Mouse (Mus musculus) lung, embryonic 15.5 days (tissue): ENCODE data around the gene Cdk17. TPM values are rescaled to one million over a fixed set of nuclear protein-coding genes. Genes with fewer than 3 reads are reported as not detected.

Experiments used
- ATAC-seq: fragments of 200-750 bp; cut with Nextera tagmentation; 2 replicates; pipeline ENCODE4 v1.8.0; 2017; ENCODE audit warnings: moderate number of reproducible peaks, borderline replicate concordance; ENCODE audit not compliant: low FRiP score, low TSS enrichment; ENCODE audit errors: extremely low read depth
- H3K27ac ChIP-seq: fragments of 300-500 bp; sonication (generic); 2 replicates; pipeline ENCODE4 v1.5.1; 2015; ENCODE audit warnings: moderate library complexity, mild to moderate bottlenecking, inconsistent platforms
- H3K27me3 ChIP-seq: fragments of 300-500 bp; sonication (generic); 2 replicates; pipeline ENCODE4 v1.6.1; 2015; ENCODE audit warnings: inconsistent platforms
- H3K36me3 ChIP-seq: fragments of 300-500 bp; sonication (generic); 2 replicates; pipeline ENCODE4 v1.6.1; 2015; ENCODE audit warnings: inconsistent platforms
- H3K4me1 ChIP-seq: fragments of 300-500 bp; sonication (generic); 2 replicates; pipeline ENCODE4 v1.6.1; 2015; ENCODE audit warnings: inconsistent platforms
- H3K4me2 ChIP-seq: fragments of 300-500 bp; sonication (generic); 2 replicates; pipeline ENCODE4 v1.6.1; 2015; ENCODE audit warnings: inconsistent platforms, mild to moderate bottlenecking, moderate library complexity
- H3K4me3 ChIP-seq: fragments of 300-500 bp; sonication (generic); 2 replicates; pipeline ENCODE4 v1.5.1; 2015; ENCODE audit warnings: mild to moderate bottlenecking, inconsistent platforms
- H3K9ac ChIP-seq: fragments of 300-500 bp; sonication (generic); 2 replicates; pipeline ENCODE4 v1.6.1; 2015; ENCODE audit warnings: inconsistent platforms
- H3K9me3 ChIP-seq: fragments of 300-500 bp; sonication (generic); 2 replicates; pipeline ENCODE4 v1.6.1; 2016; ENCODE audit warnings: inconsistent platforms
- WGBS: fragments of 180-500 bp; shearing (Covaris S2); methylation state at CpG from one replicate; pipeline ENCODE4 v1.1.7; 2015; 5-methylcytosine and 5-hydroxymethylcytosine counted together
- polyA plus RNA-seq: library from polyadenylated mRNA; unstranded; fragments of >200 nt; fragmentation: Nextera tagmentation; extraction: Ambion mirVana; gene quantifications from 2 replicates; pipeline ENCODE4 v1.2.1, GENCODE M21; 2015

Cdk17 gene
- polyA plus RNA-seq, 1 experiment from 2014 or later: 18.2 TPM

GRCm38 (mm10) chr10:93259826-93260225, 99.2 kb downstream of the Cdk17 start:
- no peak for ATAC-seq
- Histone ChIP-seq H3K9me3 (no peaks in the 10 kb centered on the region), H3K36me3 (peaks cover 11% of the 10 kb centered on the region)

GRCm38 (mm10) chr10:93261132-93261980, 100.7 kb downstream of the Cdk17 start:
- peak; percentile 13; the same call in 1 of the 2 replicates for ATAC-seq
- H3K27ac ChIP-seq: peak overlapping the region; percentile 45

More at GRCm38 (mm10) chr10:93259826-93260225, 99.2 kb downstream of the Cdk17 start:
- Histone ChIP-seq H3K4me1 (peaks cover 32% of the 10 kb centered on the region), H3K27ac (no peak overlapping the region), H3K4me2 (no peak overlapping the region), H3K9ac (no peak overlapping the region), H3K4me3 (no peak overlapping the region), H3K27me3 (no peaks in the 10 kb centered on the region)
- WGBS: 62% methylated on average over 5 of the region's 5 CpGs

GRCm38 (mm10) chr10:93261981-93262499, 101.4 kb downstream of the Cdk17 start:
- H3K9me3 ChIP-seq: no peaks in the 10 kb centered on the region
- peaks cover 16% of the 10 kb centered on the region for H3K36me3 ChIP-seq
- H3K9ac ChIP-seq: no peak overlapping the region
- WGBS: 21% methylated on average over 15 of the region's 15 CpGs
- H3K4me3 ChIP-seq: peak overlapping the region; percentile 6; the same call in 1 of the 2 replicates
- H3K27ac ChIP-seq: peak overlapping the region; percentile 45
- ATAC-seq: peak; percentile 73
- peak overlapping the region; percentile 28 for H3K4me2 ChIP-seq
- peaks cover 31% of the 10 kb centered on the region for H3K4me1 ChIP-seq
- no peaks in the 10 kb centered on the region for H3K27me3 ChIP-seq

More at GRCm38 (mm10) chr10:93261132-93261980, 100.7 kb downstream of the Cdk17 start:
- Histone ChIP-seq H3K36me3 (peaks cover 16% of the 10 kb centered on the region), H3K4me2 (peak overlapping the region; percentile 28), H3K4me3 (peak overlapping the region; percentile 6; the same call in 1 of the 2 replicates), H3K4me1 (peaks cover 31% of the 10 kb centered on the region), H3K9ac (no peak overlapping the region), H3K9me3 (no peaks in the 10 kb centered on the region), H3K27me3 (no peaks in the 10 kb centered on the region)
- WGBS: 29% methylated on average over 16 of the region's 16 CpGs

GRCm38 (mm10) chr10:93263431-93263830, 102.8 kb downstream of the Cdk17 start:
- Histone ChIP-seq H3K9me3 (no peaks in the 10 kb centered on the region), H3K4me1 (peaks cover 31% of the 10 kb centered on the region), H3K36me3 (peaks cover 16% of the 10 kb centered on the region), H3K27ac (peak overlapping the region; percentile 19; the same call in 1 of the 2 replicates), H3K27me3 (no peaks in the 10 kb centered on the region), H3K4me2 (no peak overlapping the region), H3K9ac (no peak overlapping the region), H3K4me3 (no peak overlapping the region)
- no peak for ATAC-seq
- WGBS: 68% methylated on average over 8 of the region's 8 CpGs

GRCm38 (mm10) chr10:93264001-93264400, 103.3 kb downstream of the Cdk17 start:
- Histone ChIP-seq H3K4me3 (no peak overlapping the region), H3K36me3 (peaks cover 16% of the 10 kb centered on the region), H3K27ac (no peak overlapping the region), H3K27me3 (no peaks in the 10 kb centered on the region), H3K9me3 (no peaks in the 10 kb centered on the region), H3K4me1 (peaks cover 31% of the 10 kb centered on the region), H3K4me2 (no peak overlapping the region), H3K9ac (no peak overlapping the region)
- WGBS: 74% methylated on average over 5 of the region's 5 CpGs
- no peak; the same call in 1 of the 2 replicates for ATAC-seq

- H3K4me1 ChIP-seq: peaks cover 31% of the 10 kb centered on the region
- whole genome bisulfite sequencing: 86% methylated on average over 9 of the region's 9 CpGs
- peaks cover 11% of the 10 kb centered on the region; the same call in 1 of the 2 replicates for H3K36me3 ChIP-seq
- H3K9ac ChIP-seq: no peak overlapping the region
- H3K27me3 ChIP-seq: no peaks in the 10 kb centered on the region
- no peaks in the 10 kb centered on the region for H3K9me3 ChIP-seq
- H3K4me2 ChIP-seq: no peak overlapping the region
- H3K4me3 ChIP-seq: no peak overlapping the region
- H3K27ac ChIP-seq: no peak overlapping the region
- no peak for ATAC-seq
These were observed 105.2 kb downstream of the Cdk17 start for GRCm38 (mm10) chr10:93265833-93266232.

- H3K4me2 ChIP-seq: no peak overlapping the region
- H3K27me3 ChIP-seq: no peaks in the 10 kb centered on the region
- H3K9me3 ChIP-seq: no peaks in the 10 kb centered on the region
- peaks cover 11% of the 10 kb centered on the region; the same call in 1 of the 2 replicates for H3K36me3 ChIP-seq
- 81% methylated on average over 7 of the region's 7 CpGs for WGBS
- ATAC-seq: no peak
- H3K9ac ChIP-seq: no peak overlapping the region
- peaks cover 25% of the 10 kb centered on the region for H3K4me1 ChIP-seq
- no peak overlapping the region for H3K4me3 ChIP-seq
- H3K27ac ChIP-seq: no peak overlapping the region
These were observed 105.8 kb downstream of the Cdk17 start for GRCm38 (mm10) chr10:93266521-93266920.

- 89% methylated on average over 5 of the region's 5 CpGs for WGBS
- no peak for ATAC-seq
These were observed 106.8 kb downstream of the Cdk17 start for GRCm38 (mm10) chr10:93267509-93267908.

GRCm38 (mm10) chr10:93268339-93268738, 107.7 kb downstream of the Cdk17 start:
- Histone ChIP-seq H3K4me2 (no peak overlapping the region), H3K9ac (no peak overlapping the region), H3K4me1 (peaks cover 20% of the 10 kb centered on the region), H3K27me3 (no peaks in the 10 kb centered on the region), H3K4me3 (no peak overlapping the region), H3K36me3 (peaks cover 11% of the 10 kb centered on the region; the same call in 1 of the 2 replicates), H3K27ac (no peak overlapping the region), H3K9me3 (no peaks in the 10 kb centered on the region)
- no peak for ATAC-seq
- WGBS: 95% methylated on average over 3 of the region's 3 CpGs

More at GRCm38 (mm10) chr10:93267509-93267908, 106.8 kb downstream of the Cdk17 start:
- Histone ChIP-seq H3K27me3 (no peaks in the 10 kb centered on the region), H3K4me1 (peaks cover 20% of the 10 kb centered on the region), H3K9me3 (no peaks in the 10 kb centered on the region), H3K36me3 (peaks cover 11% of the 10 kb centered on the region; the same call in 1 of the 2 replicates), H3K27ac (no peak overlapping the region), H3K9ac (no peak overlapping the region), H3K4me2 (no peak overlapping the region), H3K4me3 (no peak overlapping the region)

GRCm38 (mm10) chr10:93269744-93270143, 109.1 kb downstream of the Cdk17 start:
- no peaks in the 10 kb centered on the region for H3K9me3 ChIP-seq
- WGBS: 39% methylated on average over 4 of the region's 4 CpGs
- H3K4me1 ChIP-seq: peaks cover 27% of the 10 kb centered on the region
- H3K36me3 ChIP-seq: peaks cover 5% of the 10 kb centered on the region; the same call in 1 of the 2 replicates
- ATAC-seq: no peak
- H3K27ac ChIP-seq: no peak overlapping the region
- no peak overlapping the region for H3K4me3 ChIP-seq
- no peak overlapping the region for H3K9ac ChIP-seq
- no peaks in the 10 kb centered on the region for H3K27me3 ChIP-seq
- no peak overlapping the region for H3K4me2 ChIP-seq

GRCm38 (mm10) chr10:93270889-93271460, 110.3 kb downstream of the Cdk17 start:
- WGBS: 86% methylated on average over 6 of the region's 6 CpGs
- Histone ChIP-seq H3K36me3 (no peaks in the 10 kb centered on the region), H3K4me2 (no peak overlapping the region), H3K27ac (no peak overlapping the region), H3K9ac (no peak overlapping the region), H3K9me3 (no peaks in the 10 kb centered on the region), H3K4me1 (peaks cover 34% of the 10 kb centered on the region), H3K4me3 (no peak overlapping the region), H3K27me3 (no peaks in the 10 kb centered on the region)
- no peak for ATAC-seq
